Mouse (Mus musculus) frontal cortex, postnatal 10 days (tissue): ENCODE data around the gene Mrpl33.

Experiments
- DNase-seq, 2 experiments: peaks; one replicate each; pipeline ENCODE4 v3.0.0; 2022; ENCODE audit warnings: low spot score in 2 of 2, mixed read lengths in 1 of 2

Gene Mrpl33

DNA sequence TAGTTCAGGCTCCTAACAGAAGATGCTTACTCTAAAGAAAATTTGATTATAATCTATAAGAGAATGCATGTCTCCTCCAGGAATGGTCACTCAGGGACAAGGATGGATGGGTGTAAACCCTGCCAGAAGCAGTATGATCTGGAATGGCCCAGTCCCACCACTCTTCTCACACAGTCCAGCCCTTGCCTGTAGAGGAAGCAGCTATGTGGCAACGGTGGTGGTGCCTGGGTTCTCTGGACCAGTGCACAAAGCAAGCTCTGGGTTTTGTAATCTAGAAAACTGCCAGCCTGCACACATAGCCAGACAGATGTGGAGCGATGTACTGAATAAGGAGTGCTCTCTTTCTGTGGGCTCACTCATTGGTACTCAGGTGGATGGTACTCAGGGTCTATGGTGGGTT, 43.8 kb downstream of the Mrpl33 start:
- DNase-seq: no peak

DNA sequence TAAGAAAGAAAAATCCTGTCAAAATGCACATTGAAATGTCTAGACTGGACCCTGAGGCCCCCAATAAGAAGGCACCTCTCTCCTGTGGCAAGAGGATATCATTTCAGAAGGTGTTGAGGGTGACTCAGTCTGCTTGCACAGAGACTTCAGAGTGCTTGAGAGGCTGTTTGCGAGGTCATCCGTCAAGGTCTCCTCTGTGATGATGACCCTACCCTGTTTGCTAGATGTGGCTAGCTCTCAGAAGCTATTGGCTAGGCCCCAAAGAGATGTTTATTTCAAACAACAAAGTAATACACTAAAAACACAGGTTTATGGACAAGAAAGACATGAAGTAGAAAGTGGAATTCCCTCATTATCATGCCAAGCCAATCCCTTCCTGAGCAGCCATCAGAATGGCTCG, 45.6 kb downstream of the Mrpl33 start:
- no peak for DNase-seq

DNA sequence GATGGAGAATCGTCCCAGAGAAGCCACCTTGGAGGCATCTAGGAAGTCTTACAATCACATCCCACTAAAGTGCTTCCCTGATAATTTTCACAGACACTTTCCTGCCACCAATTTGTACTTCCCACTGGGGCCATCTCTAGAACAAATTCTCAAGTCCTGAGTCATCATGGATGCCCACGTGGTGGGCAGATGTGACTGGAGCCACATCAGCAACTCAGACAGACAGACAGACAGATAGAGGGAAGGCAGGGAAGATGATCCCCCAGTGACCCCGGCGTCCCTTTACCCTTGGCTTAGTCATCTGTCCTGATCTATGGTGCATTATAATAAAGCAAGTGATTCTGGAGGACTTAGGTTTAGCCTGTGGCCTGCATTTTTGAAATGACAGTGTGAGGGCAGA, 47.5 kb downstream of the Mrpl33 start:
- no peak for DNase-seq

GRCm38 (mm10) chr5:31644847-31645246, 48.1 kb downstream of the Mrpl33 start:
- no peak for DNase-seq

DNA sequence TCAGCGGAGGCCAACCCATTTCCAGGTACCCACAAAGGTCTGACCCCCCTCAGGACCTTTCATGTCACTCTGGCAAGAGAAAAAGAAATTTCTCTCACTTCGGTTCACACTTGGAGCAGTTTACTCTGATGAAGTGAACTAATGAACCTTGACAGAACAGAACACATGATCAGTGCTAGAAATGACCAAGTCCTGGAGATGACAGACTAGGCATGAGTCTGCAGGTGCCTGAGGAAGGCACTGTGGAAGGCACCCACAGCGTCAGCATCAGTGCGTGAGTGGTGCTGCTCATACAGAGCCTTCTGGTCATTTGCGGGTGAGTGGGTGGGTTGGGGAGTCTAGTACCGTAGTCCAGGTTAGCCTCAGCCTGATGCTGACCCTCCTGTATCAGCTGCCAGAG, 49.1 kb downstream of the Mrpl33 start:
- no peak for DNase-seq

GRCm38 (mm10) chr5:31646574-31646973, 49.8 kb downstream of the Mrpl33 start:
- DNase-seq: no peak

GRCm38 (mm10) chr5:31647327-31647726, 50.6 kb downstream of the Mrpl33 start:
- DNase-seq: no peak

GRCm38 (mm10) chr5:31650518-31651288, 54.0 kb downstream of the Mrpl33 start:
- DNase-seq: no peak

DNA sequence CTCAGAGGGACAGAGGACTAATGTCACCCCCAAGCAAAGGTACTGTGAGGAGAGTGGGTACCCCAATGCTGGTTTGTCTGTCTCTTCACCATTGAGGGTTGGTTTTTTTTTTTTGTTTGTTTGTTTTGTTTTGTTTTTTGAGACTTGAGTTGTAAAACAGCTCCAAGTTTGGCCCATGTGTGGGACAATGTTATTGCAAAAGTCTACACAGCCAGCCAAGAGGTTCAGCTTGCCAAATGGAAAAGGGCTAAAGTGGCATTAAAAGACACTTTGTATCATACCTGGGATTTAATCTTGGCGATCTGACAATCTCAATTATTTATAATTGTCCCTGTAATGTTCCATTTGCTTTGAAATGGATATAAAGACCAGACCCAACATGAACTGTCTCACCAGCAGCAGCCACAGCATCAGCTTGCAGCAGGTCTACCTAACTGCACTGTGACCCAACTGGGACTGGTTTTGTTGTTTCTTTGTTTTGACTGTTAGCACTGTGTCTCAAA, 59.0 kb downstream of the Mrpl33 start:
- DNase-seq: no peak

DNA sequence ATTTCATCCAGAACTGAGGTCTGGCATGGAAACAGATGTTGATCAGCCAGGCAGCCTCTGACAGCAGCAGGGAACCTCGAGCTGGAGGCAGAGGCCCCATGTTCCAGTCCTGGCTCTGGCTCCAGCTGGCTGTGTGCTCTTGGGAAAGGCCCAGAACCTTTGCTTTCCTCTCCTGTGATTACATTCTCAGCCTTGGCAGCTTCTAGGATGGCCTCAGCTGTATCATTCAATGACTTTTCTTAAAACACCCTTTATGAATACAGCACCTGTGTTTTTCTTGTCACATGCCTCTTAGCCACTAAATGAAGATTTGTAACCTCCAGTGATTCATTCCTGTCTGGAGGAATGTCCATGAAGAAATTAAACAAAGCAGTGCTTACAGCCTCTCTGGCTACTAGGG, 69.4 kb downstream of the Mrpl33 start:
- DNase-seq: no peak

DNA sequence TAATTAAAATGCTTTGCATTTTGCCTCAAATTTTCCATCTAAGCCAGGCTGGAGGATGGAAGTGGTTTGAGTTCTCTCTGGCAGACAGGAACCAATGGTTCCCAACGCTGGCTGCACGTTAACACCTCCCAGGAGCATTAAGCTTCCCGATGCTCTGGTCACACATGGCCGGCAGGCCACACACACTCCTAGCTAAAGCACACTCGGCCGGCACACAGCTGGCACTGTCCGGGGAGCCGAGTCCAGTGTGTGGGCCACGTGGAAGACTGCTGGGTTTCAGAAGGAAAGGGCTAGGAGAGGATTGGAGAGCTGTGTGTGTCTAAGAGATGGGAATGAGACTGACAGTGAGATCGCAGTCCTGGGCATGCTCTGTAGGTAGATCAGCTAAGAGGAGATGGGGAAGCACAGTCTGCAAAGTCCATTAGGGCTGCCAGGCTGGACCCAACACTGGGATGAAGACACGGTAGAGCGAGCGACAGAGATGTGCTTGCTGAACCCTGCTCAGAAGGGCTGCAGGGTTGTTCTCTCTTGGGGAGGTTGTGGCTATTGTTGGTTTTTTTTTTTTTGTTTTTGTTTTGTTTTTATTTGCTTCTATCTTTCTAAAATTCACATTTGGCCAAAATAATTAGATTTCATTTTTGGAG, 71.7 kb downstream of the Mrpl33 start:
- no peak for DNase-seq

GRCm38 (mm10) chr5:31669984-31670383, 73.2 kb downstream of the Mrpl33 start:
- no peak for DNase-seq

DNA sequence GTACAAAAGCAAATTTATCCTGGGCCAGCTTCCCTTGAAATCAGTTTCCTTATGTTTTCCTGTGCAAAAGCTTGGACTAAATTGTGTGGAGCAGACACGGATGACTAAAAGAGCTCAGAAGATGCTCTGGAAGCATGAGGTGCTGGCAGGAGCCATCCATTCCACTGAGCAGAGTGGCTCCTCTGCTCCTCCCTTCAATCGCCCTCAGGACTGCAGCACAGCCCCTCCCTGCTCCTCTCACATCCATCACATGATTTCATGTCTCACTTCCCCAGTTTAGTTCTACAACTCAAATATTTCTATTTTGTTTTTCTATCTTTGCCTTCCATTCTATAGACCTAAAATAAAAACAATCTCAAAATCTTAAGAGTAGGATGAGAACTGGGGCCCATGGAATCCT, 74.4 kb downstream of the Mrpl33 start:
- no peak for DNase-seq

GRCm38 (mm10) chr5:31673431-31673830, 76.7 kb downstream of the Mrpl33 start:
- no peak for DNase-seq

DNA sequence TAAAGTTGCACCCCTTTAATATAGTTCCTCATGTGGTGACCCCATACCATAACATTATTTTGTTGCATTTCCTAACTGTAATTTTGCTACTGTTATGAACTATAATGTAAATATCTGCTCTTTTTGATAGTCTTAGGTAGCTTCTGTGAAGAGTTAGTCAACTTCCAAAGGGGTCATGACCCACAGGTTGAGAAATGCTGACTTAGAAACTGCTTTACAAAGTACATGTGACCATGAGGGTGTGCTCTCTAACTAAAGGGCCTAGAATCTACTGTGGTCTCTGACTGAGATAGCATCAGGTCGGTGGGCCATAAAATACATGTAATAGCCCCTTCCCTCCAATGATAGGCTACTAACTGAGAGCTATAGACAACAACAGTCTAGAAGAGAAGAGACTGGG, 81.3 kb downstream of the Mrpl33 start:
- no peak for DNase-seq

DNA sequence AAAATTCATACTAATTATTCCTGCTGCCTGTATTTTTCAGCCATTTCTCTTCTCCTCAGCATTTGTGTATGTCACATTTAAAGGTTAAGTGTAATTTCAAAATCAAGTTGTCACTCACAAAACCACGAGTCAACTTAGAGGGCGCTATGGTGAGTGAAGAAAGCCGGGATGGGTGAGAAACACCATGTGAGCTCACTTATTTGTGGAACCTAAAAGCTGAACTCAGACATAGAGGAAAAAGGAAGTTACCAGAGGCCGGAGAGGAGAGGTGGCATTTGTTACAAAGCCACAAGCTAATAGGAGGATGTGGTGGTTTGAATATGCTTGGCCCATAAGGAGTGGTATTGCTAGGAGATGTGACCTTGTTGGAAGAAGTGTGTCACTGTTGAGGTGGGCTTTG, 83.4 kb downstream of the Mrpl33 start:
- no peak for DNase-seq

- DNase-seq: no peak
These were observed 85.6 kb downstream of the Mrpl33 start for GRCm38 (mm10) chr5:31682305-31682704.

DNA sequence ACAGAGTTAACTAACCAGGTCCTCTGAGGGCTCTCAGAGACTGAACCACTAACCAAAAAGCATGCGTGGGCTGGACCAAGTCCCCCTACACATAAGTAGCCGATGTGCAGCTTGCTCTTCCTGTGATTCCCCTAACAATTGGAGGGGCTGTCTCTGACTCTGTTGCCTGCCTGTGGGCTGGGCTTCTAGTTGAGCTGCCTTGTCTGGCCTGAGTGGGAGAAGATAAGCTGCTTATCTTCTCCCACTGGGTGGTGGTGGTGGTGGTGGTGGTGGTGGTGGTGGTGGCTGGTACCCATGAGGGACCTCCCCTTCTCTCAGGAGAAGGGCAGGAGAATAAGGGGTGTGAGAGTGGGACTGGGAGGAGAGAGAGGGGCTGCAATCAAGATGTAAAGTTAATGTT, 89.3 kb downstream of the Mrpl33 start:
- no peak for DNase-seq

- no peak for DNase-seq
These were observed 91.2 kb downstream of the Mrpl33 start for GRCm38 (mm10) chr5:31687972-31688371.

DNA sequence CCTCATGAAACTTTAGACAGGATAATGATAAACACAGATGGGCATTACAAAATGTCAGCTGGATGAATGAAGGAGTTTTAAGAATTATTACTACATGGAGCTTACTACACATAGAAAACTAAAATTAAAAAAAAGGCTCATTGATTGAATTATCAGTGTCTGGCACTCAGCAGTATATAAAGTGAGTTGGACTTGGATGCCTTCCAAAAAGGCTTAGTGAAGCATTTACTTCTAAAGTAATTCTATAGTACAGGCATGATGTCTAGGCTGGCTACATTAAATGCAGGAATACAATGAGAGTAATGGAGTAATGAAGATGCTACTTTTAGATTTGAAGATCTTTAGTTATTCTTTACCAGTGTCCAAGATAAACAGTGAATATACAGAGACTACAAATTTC, 96.5 kb downstream of the Mrpl33 start:
- DNase-seq: no peak

DNA sequence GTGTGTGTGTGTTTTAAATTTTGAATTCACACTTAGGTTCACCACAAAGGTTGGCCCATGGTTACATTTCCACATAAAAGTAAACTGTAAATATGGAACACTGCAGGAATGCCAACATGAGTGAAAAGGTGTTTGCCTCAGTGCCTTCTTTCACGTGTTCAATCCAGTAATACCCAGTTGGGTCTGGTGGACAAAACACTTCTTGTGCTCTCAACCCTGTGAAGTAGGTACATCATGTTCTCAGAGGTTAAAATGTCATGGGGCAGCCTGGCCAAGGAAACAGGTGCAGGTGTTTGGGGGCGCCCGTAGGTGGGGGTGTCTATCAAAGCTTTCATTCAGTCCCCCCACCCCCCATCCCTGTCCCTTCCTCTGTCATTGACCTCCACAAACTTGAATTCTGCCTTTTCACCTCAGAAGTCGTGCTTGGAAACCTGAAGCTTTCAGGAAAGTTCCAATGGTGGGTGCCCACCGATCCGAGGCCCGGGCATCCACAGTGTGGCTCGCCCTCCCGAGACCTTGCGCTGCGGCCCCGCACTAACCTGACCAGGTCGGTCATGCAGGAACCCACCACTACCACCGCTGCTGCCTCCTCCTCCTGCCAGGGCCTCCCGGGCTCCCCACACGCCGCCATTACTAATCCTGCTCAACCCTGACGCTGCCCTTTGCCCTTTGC, 100.4 kb downstream of the Mrpl33 start, which contains the start of gene Rbks:
Rbks (minus strand) TSS at position 657 of the 673 bp plus-strand sequence.
- no peak for DNase-seq

DNA sequence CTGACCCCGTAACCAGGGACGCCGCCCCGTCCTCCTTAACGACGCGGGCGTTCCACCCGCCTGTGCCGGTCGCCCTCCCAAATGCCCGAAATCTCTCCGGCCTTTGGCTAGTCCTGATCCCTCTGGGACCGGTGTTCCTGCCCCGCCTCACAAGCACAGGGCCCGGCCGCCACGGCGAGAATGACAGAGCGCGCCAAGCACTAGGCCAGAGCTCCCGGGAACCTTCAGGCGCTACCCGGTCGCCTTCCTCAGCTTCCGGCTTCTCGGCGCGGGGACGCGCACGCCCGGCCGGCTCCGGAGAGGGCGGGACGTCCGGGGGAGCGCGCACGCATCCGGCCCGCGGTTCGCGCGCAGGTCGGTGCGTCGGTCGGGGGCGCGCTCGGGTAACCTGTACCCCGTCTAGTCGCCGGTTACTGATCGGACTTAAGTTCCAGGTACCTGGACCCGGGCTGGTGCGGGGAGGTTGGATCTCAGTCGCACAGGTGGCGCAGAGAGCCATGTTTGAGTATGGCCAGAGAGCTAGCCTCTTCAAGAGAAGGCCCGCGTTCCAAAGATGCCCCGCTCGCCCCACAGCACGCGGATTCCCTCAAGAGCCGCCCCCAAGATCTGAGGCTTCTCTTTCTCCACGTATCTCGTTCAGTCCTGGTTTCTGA, 101.0 kb downstream of the Mrpl33 start, which contains the start of gene Babam2:
Babam2 (plus strand) TSS at position 41 of the 653 bp plus-strand sequence.
- DNase-seq: peak; percentile 83 to 90
